Mouse (Mus musculus) erythroblast, adult 5-6 weeks (primary cell): ENCODE data around the gene Adam12. TPM values are rescaled to one million over a fixed set of nuclear protein-coding genes. Genes with fewer than 3 reads are reported as not detected.

Experiments used
- ATAC-seq: replicated peaks from 2 replicates; pipeline ENCODE4 v1.8.0; 2016; ENCODE audit warnings: moderate number of reproducible peaks, mild to moderate bottlenecking, moderate TSS enrichment, inconsistent platforms; ENCODE audit not compliant: poor library complexity, low FRiP score, severe bottlenecking
- total RNA-seq, 2 experiments: library from RNA; stranded (forward) in 1 of 2; stranded (reverse) in 1 of 2; fragments of 150-400 nt in 1 of 2; fragments of 200-764, 138-1000 nt in 1 of 2; gene quantifications; 2 replicates each; pipeline versions ENCODE4 v1.2.3 to v1.2.4; 2015 to 2017; ENCODE audit warnings: low replicate concordance in 2 of 2

The Adam12 gene
- total RNA-seq, 2 experiments from 2014 or later = not detected

DNA sequence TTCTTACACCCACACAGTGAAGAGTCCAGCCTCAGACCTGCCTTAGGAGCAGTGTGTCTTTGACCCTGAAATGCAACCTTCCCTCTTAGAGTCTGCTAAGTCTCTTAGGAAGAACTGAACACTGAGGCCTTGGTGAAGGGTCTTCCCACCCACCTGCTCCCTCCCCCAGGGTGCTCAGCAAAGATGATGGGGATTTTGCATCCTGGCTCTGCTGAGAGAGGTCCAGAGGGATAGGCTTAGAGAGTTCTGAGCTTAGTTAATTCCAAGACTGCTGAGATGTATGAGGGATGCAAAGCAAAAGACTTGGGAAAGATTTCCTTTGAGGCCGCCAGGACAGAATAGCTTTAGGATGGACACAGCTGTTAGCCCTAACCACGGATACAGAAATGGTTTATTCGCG lies 4.8 kb downstream of the Adam12 start:
- no peak for ATAC-seq

GRCm38 (mm10) chr7:134226231-134226630 lies 5.7 kb downstream of the Adam12 start:
- ATAC-seq = no peak

DNA sequence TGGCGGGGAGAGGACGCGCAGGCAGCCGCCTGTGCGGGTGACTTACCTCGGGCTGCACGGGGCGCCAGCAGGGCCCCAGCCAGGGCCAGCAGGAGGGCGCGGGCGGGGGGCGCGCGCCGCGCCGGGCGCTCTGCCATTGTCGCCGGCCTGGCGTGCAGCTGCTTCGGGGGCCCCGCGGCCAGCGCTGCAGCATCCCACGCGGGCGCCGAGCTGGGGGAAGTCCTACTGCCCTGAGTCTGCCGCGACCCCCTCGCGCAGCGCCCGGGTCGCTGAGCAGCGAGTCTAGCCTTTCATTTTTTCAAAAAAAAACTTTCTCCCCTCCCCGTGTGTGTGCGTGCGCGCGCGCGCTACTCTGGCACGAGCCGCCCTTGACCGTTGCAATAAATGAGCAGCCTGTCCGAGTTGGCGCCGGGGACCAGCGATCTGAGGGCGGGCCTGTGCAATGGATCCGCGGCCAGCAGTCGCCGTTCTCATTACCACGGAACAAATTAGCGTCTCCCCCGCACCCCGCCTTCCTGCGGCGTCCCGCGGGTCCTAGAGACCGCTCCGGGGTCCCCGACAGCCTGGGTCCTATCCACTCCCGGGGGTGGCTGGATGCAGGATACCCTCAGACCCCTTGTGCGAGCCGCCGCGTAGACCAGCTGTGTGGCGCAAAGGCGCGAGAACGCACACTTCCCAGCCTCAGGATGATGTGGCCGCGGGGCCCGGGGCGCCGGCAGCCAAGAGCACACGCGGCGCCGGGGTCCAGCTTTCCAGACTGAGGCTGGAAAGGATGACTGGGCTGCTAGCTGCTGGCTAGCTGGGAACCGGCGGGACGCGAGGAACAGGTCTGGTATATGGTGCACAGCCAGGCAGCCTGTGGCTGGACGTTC lies 7.0 kb downstream of the Adam12 start:
- ATAC-seq = no peak

DNA sequence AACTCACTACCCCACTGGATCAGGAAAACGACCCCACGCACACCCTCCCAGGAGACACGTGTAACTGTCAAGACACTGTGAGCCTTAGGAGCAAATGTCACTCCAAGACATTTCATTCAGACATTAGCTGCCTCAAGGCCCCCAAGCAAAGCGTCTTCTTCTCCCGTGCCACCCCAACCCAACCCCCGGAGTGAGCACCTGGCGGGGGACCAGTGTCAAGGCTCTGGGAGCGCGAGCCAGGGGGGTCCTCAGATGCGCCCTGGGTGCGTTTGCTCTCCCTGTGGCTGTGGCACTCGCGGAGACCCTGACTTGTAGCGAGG lies 7.6 kb downstream of the Adam12 start:
- ATAC-seq = no peak

DNA sequence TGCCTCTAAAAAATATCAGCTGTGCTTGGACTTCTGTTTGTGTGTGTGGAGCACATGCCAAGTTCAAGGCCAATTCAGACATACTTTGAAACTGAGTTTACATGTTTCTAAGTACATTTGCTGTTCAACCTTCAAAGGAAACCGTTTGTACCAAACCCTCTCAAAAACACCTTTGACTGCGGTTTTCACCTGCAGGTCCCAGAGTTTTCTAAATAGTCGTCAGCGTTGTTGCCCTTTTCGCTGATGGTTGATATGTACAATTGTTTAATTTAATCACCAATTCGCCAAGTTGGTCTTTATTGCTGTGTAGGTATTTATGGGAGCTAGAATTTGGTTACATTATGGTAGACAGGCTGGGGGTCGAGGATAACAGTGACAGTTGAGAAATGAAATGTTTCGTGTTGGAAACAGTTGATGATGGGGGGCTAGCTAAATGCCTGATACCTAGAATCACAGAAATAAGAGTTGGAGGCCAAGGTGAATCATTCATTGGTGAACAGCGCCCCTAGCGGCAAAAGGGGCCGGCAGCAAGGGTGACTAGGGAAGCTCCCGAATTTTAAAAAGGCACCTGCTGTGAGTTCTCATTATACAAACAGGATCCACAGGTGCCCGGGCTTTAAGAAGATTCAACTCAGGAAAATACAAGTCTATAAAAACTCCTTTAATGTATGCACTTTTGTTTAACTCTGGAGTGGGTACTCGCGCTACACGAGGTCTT lies 8.3 kb downstream of the Adam12 start:
- ATAC-seq = no peak

DNA sequence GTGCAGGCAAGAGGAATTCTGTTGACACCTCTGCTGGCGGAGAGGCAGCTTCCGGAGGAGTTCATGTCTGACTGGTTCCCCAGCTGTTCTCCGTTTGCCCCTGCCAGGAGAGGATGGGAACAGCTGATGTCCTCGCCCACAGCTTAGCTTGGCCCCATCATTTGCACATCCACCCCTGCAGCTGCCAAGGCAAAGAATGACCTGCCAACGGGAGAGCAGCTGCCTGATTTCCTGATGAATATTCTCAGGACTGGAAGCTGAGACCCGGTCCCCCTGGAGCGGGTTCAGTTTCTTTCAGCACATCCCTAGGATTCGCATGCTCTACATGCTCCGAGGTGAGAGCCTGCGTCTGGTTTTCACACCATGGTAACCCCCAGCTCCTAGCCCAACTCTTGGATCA lies 24.0 kb downstream of the Adam12 start:
- no peak for ATAC-seq

- ATAC-seq = no peak
Observed at GRCm38 (mm10) chr7:134193089-134193488, 38.9 kb downstream of the Adam12 start.

DNA sequence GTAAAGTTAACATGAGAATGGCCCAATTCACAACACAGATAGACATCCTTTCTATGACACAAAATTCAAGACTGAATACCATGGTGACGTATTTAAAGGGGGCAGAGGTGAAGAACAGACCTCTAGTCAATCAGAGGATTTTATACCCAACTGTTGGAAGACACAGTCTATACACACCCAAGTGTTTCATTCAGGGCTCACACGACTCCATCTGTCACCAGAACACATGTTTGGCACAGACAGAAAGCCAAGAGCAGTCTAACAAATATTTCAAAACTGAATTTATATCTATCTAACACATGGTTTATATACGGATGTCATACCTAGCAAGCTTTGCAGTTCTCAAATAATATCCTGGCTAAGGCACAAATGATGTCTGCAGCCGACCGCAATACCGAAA lies 41.8 kb downstream of the Adam12 start:
- ATAC-seq = no peak

DNA sequence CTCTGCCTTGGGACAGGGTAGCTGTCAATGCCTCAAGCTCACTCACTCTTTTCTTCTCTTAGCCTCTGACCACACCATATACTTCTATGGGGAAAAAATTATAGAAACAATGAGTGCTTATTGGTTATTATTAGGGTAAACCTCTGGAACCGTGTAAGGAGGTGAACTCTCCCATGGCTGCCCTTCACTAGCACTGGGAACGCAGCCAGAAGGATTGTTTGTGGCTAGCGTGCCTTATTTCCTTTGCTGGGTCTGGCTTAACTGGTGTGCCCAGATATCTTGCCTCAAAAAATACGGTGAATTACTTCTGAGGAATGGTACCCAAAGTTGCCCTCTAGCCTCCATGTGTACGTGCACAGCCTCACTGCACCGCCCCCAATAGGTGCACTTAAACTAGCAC lies 43.4 kb downstream of the Adam12 start:
- no peak for ATAC-seq

- no peak for ATAC-seq
Observed at GRCm38 (mm10) chr7:134187946-134188345, 44.0 kb downstream of the Adam12 start.

- no peak for ATAC-seq
Observed at GRCm38 (mm10) chr7:134186497-134186896, 45.4 kb downstream of the Adam12 start.

DNA sequence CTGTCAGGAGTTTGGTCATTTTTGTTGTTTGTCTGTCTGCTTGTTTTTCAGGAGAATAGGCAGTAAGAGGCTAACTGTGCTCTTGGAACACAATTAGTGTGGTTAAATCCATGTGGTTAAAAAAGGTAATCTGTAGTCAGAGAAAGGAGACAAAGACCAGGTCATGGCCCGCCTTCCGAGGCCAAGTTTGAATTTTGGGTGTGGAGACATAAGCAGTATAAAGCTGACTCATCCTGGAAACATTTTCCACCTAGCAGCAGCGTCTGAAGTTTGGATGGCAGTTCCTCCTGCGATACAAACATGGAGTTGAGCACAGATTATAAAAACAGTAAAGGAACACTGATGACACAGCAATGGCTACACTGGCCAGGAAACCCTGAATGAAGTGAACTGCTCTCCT lies 46.2 kb downstream of the Adam12 start:
- ATAC-seq = no peak

DNA sequence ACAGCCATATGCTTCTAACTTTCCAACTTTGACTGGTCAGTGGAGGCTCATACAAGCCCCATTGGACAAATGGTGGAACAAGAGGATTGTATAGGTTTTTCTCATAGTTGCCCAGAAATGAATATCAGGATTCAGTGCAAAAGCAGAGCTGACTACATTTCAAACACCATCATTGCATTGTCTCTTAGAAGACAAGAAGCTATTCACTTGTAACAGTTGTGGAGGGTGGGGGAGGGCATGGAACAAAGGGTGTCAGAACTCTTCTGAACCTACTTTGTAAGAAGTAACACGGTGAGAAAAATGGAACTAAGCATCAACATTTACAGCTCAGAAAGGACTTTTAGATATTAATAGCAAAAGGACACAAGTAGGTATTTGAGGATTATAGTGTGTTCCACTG lies 50.2 kb downstream of the Adam12 start:
- ATAC-seq = no peak

- no peak for ATAC-seq
Observed at GRCm38 (mm10) chr7:134181056-134181455, 50.9 kb downstream of the Adam12 start.

DNA sequence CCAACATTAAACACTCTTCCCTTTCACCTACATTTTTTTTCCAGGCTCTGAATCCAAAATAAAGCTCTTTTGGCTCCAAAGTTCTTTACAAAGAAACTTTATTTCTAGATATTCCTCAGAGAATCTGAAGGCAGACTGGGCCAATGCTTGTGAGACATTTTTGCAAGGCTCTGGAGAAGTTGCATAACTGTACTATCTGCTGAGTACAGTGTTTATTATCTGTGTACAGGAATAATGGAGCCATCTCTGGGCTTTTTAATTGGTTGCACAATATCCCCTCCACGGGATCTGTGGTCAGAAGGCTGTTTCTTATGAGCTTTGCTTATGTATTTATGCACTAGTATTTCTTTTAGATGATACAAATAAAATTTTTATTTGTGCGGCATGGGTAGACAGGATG lies 54.9 kb downstream of the Adam12 start:
- no peak for ATAC-seq

GRCm38 (mm10) chr7:134175201-134175600 lies 56.7 kb downstream of the Adam12 start:
- no peak for ATAC-seq

DNA sequence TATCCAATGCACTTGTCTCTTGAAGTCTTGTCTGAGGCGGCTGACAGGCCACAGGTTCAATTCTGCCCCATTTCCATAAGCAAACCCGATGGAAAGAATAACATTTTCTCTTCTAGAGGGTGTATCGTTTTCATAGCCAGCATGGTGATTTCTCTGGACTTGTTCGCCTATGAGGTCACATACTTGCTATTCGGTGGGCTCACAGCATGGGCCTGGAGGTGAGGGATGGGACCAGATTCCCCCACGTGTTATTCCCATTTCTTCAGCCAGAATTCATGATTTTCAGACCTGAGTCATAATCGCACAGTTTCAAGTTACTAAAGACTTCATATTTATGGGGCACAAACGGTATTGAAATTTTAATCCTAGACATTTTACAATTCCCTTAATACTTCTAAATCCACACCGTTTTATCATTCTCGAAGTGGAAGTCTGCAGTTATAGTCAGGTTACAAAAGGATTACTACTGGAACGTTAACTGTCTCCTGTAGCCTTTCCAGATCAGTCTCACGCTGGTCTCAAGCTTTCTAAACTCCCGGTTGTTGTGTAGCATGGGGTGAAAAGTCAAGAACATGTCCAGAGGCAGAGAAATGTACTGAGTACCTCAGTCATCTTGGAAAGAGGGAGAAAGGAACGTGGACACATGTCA lies 58.4 kb downstream of the Adam12 start:
- no peak for ATAC-seq

- no peak for ATAC-seq
Observed at GRCm38 (mm10) chr7:134170180-134170910, 61.6 kb downstream of the Adam12 start.

DNA sequence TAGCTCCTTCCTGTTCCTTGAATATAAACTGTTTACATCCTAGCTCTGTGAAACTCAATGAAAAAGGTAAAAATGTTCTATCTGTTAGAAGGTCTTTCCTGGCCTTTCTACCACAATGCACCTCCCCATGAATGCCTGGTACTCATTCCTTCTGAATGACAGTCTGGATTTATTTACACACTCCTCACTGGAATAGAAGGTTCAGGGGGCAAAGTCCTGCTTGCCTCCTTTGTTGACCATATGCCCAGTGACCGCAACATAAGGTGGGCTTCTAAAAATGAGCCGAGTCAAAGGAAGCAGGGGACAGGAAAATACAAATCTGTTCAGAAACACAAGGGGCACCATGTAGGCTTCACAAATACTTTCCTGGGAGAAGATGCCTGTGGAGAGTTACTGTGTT lies 62.2 kb downstream of the Adam12 start:
- no peak for ATAC-seq

DNA sequence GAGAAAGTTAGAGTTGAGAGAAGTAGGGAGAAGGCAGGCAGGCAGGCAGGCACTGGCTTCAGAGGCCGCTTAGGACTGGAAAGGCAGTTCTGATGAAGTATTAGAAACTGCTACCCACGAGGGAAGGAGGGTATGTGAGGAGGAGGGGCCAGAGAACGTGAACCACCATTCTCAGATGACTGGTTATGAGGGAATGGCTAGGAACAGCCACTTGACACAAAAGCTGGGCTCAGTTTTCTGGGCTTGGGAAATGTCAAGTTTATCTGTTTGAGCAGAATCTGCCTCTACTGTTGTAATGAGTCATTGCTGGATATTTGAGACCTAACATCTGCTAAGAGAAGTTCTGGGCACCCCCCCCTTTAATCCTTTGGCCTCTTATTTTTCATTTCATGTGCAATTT lies 64.4 kb downstream of the Adam12 start:
- no peak for ATAC-seq
